Mouse (Mus musculus) Muller cell, postnatal 12 days (primary cell): Measurements from ENCODE around the gene C1qtnf6.

ENCODE experiments used
- DNase-seq: peaks from one replicate; pipeline ENCODE4 v3.0.0-alpha.2; 2015; ENCODE audit errors: inconsistent ontology term

The C1qtnf6 gene

GRCm38 (mm10) chr15:78530671-78531450 lies at the start of gene C1qtnf6:
C1qtnf6 (minus strand) TSS chr15:78531416.
- peak; percentile 92 for DNase-seq

DNA sequence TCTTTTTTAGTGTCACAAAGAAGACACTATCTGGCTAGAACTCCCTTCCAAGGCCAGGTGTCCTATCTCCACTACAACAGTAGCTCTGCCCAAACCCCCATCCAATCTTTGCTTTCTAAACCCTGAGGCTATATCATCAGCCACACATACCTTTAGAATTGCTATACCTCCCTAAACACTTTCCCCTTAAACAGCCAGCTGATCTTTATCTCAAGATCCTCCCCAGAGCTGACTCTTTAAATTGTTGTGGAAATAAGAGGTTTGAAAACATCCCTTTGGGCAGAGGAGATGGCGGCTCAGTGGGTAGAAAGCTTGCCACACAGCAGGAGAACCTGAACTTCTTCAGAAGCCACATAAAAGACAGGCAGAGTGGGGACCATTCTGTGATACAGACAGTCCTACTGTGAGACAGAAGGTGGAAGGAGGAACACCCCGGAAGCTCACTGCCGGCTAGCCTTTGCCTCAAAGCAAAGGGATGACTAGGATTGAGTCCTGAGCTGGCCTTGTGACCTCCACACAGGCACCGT lies 45.1 kb upstream of the C1qtnf6 start:
- DNase-seq: no peak

DNA sequence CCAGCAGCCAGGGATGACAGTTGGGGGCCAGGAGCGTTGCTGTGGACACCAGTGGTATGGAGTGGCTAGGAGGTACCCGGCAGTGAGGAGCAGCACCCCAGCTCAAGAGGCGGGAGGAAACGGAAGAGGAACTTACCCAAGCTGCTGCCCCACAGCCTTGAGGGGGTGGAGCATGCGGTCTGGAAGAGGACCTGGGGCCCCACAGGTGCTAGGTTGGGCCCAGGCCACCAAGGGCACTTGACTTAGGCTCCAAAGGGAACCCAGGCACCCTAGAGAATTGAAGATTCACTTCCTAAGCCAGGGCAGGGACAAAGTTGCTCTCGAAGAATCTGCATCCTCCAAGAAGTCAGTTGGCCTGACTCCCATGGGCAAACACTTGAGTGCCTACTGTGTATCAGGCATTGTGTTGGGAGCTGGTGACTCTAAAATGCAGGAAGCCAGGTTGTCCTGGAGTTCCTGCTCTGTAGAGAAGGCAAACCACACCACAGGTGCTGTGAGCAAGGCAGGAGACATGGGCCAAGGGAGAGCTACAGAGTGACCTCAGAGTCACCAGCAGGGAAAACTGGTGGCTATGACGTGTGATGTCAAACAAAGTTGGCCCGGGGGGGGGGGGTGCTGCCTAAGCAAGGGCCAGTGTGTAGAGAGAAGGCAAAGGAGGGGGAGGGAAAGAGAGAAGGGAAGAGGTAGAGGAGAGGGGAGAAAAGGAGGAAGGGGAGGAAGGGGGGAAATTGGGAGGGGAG lies 41.6 kb upstream of the C1qtnf6 start, which contains the start of gene Rac2:
TSS of gene Rac2 (minus strand) at position 126 of the 740 bp plus-strand sequence.
- no peak for DNase-seq

DNA sequence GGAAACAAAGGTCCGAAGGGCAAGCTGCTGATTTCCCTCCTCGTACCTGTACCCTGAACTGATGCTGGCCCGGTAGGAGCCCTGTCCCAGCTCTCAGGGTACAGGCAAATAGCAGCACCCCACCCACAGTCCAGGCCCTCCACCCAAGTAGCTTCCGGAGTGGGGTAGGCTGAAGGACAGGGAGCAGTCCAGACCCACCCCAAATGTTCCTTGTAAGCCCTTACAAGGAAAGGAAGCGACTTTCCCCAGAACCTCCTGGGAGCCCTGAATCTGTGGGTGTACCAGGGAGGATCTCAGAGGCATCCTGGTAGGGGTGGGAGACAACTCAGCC lies 41.0 kb upstream of the C1qtnf6 start:
- DNase-seq: no peak

- DNase-seq: no peak
Observed at GRCm38 (mm10) chr15:78571554-78572269, 40.5 kb upstream of the C1qtnf6 start.

DNA sequence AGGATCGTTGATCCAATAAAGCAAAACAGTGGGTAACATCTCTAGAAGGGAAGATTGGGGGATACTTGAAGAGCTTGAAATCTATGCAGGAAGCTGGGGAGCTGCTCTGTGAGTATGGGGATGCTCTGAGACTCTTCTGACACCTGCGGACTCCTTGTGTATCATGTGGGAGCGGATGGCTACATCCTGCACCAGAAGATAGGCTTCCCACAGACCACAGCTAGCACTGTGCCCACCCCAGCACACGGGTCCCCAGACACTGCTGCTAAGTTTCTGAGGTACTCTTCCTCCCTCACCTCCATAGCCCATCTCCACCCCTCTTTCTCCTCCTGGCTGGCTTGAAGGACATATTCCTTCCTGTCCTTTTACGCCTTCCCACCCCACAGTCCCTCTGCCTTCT lies 39.0 kb upstream of the C1qtnf6 start:
- no peak for DNase-seq

DNA sequence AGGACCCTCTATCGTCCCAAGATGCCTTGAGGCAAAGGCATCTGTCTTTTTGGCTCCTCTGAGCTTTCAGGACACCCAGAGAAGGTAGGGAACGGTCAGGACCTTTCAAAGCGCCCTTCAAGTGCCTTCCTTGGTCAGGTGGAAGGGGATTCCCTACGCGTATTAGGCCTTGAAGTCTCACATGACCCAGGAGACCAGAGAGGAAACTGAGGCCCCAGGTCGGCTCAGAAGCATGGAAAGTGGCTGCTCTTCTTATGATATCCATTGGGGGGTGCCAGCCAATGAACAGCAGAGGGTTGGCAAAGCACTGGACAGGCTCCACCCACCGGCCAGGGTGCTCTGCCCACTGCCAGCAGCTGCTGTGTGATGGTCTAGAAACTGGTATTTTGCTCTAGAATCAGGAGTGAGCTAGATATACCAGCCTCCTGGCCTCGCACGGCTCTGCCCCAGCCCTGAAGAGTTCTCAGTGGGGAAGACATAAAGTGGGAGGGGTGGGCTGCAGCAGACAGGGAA lies 36.4 kb upstream of the C1qtnf6 start:
- DNase-seq: no peak

DNA sequence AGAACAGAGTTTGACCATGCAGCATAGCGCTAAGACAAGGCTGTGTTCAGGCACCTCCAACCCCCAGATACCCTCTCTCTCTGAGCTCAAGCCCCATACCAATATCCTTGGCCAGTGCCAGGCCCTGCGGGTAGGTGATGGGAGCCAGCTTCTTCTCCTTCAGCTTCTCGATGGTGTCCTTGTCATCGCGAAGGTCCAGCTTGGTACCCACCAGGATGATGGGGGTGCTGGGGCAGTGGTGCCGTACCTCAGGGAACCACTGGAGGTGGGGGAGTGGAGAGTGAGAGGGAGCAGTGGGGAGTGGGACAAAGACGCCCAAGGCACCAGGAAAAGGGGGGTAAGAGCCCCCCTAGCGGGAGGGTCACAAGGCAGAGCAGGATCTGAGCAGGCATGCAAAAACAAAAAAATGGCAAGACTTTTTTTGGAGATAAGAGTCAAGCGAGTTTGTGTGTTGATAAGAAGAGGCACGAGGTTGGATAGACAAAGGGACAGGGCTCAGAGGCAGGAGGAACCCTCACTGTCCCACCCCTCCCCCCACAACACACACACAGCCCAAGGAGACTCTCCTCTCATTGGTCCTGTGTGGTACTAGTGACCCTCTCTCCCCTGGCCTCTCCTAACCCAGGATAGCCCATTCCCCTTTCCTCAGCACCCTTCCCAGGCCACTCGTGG lies 33.7 kb upstream of the C1qtnf6 start:
- DNase-seq: no peak

- DNase-seq: no peak
Observed at GRCm38 (mm10) chr15:78563937-78564336, 32.7 kb upstream of the C1qtnf6 start.

DNA sequence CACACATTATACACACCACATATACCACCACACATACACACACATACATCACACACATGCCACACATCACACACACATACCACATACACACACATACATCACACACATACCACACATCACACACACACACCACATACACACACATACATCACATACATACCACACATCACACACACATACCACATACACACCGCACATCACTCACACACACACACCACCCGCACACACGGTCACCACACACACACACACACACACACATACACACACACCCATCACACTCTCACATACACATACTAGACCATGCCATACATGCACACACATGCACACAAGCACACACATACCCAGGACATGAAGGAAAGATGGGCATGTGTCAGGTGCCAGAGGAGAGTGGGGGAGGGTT lies 32.1 kb upstream of the C1qtnf6 start:
- DNase-seq: no peak

GRCm38 (mm10) chr15:78559141-78559979 lies 28.1 kb upstream of the C1qtnf6 start:
- DNase-seq: no peak

DNA sequence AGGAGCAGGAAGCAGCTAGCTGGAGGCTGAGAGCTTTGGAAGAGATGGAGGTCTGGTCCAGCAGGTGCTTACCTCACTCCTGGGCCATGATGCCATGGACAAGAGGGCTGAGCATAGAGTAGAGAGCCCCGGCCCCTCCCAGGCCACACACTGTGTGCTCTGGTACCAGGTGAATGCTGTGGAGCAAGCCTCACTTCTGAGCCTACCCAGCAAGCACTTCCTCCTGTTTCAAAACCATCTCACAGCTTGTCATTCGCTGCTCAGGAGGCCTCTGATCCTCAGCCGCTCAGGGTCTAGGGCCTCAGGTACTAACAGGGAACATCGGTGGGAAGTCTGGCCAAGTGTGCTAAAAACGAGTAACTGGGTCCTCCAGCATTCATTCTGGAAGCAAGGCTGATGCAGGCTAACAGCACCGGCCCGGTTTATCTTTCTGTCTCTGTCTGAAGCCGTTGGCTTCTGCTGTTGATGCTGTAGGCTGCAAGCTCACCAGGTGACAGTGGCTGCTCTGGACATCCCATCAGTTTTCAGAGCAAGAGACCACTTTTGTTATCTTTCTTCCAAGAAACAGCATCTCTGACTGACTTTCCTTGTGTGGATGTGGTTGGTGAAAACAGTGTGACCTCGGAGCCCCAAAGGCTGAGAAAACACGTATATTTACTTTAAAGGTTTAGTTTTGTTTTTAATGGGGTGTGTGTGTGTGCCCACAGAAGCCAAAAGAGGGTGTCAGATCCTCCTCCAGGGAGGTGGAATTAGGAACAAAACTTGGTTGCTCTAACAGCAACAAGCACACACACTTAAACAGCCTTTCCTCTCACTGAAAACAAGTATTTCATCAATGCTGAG lies 26.7 kb upstream of the C1qtnf6 start:
- DNase-seq: no peak

- DNase-seq: no peak
Observed at GRCm38 (mm10) chr15:78554545-78555313, 23.5 kb upstream of the C1qtnf6 start.

DNA sequence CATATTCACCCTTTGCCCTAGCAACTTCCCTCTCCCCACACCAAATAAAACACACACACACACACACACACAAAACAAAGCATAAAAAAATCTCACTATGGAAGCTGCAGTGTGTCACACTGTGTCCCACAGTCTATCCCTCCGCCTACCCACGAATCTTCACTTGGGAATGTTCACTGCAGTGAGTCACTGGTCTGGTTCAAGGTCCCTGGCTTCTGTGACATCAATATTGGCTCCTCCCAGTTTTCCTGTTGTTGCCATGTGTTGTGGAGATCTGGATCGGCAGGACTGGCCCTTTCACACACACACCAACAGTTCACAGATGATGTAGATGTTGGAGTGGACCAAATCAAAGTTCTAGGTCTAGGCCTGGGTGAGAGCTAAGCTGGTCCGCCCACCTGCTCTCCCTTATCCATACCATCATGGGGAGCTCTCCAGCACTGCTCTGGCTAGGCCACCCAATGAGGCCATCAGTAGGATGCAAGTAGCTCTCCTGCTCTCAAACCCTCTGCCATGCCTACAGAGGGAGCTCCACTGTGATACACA lies 18.0 kb upstream of the C1qtnf6 start:
- DNase-seq: peak; percentile 53

DNA sequence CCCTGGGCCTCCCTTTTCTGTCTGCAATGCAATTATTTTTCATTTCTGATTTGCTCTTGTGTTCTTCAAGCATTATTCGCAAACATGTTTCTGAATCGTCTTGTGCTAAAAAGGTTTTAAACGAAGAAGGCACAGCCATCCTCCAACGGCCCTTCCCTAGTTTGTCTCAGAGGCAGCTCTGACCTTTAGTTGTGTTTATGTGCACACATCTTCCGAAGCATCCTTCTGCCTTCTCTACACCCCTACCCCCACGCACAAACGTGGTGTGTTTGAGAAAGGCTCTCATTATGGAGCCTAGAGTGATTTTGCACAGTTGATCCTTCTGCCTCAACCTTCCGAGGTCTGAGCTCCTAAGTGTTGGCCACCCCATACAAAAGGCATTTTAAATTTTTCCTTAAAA lies 17.5 kb upstream of the C1qtnf6 start:
- no peak for DNase-seq

GRCm38 (mm10) chr15:78548336-78548665 lies 17.1 kb upstream of the C1qtnf6 start:
- DNase-seq: no peak

- no peak for DNase-seq
Observed at GRCm38 (mm10) chr15:78547415-78548335, 16.5 kb upstream of the C1qtnf6 start.

DNA sequence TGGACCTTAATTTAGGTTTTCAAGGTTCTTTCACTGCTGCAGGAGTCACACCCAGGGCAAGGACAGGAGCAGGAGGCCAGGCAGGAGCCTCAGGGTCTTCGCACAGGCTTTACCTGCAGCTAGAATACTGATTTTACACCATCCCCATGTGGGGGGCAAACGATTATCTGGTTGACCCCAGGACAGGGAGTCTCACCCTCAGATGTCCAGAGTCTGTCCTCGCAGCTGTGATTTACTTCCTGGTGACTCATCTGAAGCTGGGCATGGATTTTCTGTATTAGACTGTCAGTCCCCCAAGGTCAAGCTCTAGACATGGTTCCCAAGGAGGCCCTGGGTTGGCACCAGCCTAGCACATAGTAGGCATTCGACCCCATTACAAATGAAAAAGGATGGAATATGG lies 14.8 kb upstream of the C1qtnf6 start:
- no peak for DNase-seq
